Mouse (Mus musculus): ENCODE results near the gene Fn3krp.

Gene Fn3krp

GRCm38 (mm10) chr11:121420830-121421552, at the start of gene Fn3krp:
Fn3krp (plus strand) TSS chr11:121421401.
- peak; percentile 100 for DNase-seq (ENCODE audit: low read depth, low spot score)

DNA sequence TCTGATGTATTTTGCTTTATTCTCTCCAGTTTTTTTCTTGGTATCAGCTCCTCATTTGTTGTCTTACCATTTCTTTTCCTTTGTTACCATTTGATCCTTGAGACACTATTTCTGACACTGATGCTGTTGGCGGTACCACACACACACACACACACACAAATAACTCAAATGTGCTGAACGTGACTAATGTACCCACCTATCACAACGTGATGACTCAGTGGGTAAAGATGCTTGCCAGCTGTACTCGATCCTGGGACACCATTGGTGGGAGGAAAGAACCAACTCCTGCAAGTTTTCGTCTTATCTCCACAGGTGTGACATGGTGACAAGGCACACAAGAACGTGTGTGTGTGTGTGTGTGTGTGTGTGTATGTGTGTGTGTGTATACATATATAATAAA, 47.9 kb upstream of the Fn3krp start:
- peak; percentile 61 for DNase-seq (ENCODE audit: low read depth, low spot score)

DNA sequence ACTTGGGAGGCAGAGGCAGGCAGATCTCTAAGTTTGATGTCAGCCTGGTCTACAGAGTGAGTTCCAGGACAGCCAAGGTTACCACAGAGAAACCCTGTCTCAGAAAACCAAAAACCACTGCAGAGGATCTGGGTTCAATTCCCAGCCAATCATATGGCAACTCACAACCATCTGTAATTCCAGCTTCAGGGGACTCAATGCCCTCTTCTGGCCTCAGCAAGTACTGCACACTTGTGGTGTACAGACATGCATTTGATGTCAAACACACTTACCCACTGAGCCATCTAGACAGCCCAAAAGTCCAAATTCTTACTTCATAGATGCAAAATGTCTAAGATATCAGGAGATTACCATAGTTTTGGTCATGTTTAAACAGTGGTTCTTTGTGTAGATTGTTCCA, 42.6 kb upstream of the Fn3krp start:
- no peak for DNase-seq (ENCODE audit: low read depth, low spot score)

DNA sequence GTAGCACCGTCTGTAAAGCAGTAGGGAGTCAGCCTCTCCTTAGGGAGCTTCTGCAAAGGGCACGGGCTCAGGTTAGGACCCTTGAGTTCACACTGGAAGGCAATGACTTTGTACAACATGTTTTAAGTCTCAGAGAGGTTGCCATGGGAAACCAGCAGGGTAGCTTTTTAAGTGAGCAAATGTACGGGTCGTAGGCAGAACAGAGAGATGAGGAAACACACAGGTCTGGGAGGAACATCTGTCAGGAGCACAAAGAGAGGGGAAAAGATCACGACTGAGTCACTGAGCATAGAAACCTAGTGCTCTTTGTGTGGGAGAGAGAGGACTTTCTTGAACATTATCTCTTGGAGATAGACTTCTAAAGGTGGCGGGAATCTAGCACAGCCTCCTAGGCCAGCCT, 40.9 kb upstream of the Fn3krp start:
- DNase-seq (ENCODE audit: low read depth, low spot score): peak; percentile 84

GRCm38 (mm10) chr11:121387750-121388553, 33.2 kb upstream of the Fn3krp start, which contains the start of gene Rab40b:
Rab40b (minus strand) TSS chr11:121388251.
- peak; percentile 100 for DNase-seq (ENCODE audit: low read depth, low spot score)

DNA sequence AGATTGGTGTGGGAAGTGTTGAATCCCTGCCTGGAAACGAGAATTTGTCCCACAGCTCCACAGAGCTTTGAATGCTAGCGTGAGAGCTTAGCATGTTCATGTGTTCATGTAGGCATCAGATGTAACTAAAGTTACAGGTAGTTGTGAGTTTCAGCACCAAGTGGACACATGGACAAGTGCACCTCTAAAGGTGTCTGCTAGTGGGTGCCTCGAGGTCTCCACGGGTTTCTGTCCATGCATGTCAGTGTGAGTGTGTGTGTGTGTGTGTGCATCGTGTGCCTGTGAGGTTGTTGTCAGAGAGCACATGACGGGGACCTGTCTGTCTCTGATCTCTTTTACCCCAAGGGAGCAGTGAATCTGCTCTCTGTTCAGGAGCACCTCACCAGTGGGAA, 32.7 kb upstream of the Fn3krp start:
- DNase-seq (ENCODE audit: low read depth, low spot score): no peak

DNA sequence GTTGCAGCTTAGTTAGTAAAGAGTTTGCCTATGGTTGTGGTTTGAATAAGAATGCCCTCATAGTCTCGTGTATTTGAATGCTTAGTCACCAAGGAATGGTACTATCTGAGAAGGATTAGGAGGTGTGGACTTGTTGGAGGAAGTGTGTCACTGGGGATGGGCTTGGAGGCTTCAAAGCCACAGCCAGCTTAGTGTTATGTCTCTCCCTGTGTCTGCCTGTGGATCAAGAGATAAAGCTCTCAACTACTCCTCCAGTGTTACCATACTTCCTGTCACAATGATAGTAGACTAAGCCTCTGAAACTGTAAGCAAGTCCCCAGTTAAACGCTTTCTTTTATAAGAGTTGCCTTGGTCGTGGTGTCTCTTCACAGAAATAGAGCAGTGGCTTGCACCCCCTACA, 30.4 kb upstream of the Fn3krp start:
- no peak for DNase-seq (ENCODE audit: low read depth, low spot score)

- no peak for DNase-seq (ENCODE audit: low read depth, low spot score)
Measured at GRCm38 (mm10) chr11:121392405-121392804, 28.8 kb upstream of the Fn3krp start.

GRCm38 (mm10) chr11:121407366-121408155, 13.6 kb upstream of the Fn3krp start:
- peak; percentile 94 for DNase-seq (ENCODE audit: low read depth, low spot score)

DNA sequence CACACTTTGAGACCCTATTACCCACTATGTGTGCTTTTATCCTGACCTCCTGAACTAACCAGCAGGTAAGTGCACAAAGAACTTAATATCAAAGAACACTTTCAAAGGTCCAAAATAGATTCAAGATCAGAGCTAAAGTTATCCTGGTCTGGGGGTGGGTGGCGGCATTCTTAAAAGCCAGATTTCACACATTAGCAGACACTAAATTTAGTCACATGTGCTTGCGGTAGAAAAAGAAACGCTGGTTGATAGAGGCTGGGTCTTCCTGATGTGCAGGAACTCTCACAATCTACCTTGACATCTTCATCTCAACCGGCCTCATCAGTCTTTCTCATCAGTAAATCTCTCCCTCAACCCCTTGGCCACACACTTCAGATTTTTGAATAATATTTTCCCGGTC, 6.4 kb upstream of the Fn3krp start:
- DNase-seq (ENCODE audit: low read depth, low spot score): peak; percentile 69

GRCm38 (mm10) chr11:121415351-121415750, 5.8 kb upstream of the Fn3krp start:
- DNase-seq (ENCODE audit: low read depth, low spot score): no peak

- DNase-seq (ENCODE audit: low read depth, low spot score): peak; percentile 69
Measured at GRCm38 (mm10) chr11:121417971-121418370, 3.2 kb upstream of the Fn3krp start.

- peak; percentile 83 for DNase-seq (ENCODE audit: low read depth, low spot score)
Measured at GRCm38 (mm10) chr11:121418932-121419331, 2.3 kb upstream of the Fn3krp start.

- DNase-seq (ENCODE audit: low read depth, low spot score): no peak
Measured at GRCm38 (mm10) chr11:121420379-121420778, 822 bp upstream of the Fn3krp start.

DNA sequence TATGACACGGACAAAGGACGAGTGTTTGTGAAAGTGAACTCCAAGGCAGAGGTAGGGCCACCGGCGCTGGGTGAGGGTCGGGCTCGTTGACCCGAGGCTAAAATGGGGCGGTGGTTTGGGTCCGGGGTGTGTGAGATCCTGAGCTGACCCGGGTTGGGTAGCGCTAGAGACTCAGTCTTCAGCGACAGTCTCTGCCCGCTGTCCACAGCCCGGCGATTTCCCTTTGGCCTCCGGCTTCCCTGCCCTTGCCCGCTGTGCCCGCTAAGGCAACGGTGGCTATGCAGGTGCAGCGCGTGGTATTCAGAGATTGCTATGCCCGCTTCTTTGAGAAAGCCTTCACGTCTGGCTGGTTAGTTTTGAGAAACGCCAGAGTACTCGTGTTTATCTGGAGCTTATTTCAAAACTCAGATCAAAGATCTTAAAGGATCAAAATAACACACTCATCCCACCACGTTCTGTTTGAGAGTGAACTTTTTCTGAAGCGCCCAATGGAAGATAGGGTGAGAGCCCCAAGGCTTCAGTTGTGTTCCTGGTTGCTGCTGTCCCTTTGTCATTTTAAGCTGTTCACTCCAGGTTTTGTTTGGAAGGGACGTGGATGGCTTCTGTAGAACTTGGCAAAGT, 462 bp downstream of the Fn3krp start:
- DNase-seq (ENCODE audit: low read depth, low spot score): no peak

DNA sequence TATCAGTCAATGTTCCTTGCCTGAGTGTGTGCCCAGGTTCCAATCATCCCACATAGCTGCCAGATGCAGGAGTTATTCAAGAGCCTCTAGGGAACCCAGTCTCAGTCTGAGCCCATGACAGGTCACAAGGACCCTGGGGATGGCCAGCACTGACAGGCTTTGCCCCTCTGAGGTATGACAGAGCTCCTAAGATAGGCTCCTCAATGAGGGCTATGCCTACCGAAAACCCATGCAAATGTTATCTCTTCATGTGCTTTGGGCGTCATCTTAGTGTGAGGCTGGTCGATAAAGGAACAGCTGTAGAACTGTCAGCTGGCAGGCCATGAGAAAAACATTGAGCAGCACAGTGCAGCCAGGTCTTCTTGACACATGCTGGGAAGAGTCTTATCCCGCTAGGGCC, 12.2 kb downstream of the Fn3krp start:
- DNase-seq (ENCODE audit: low read depth, low spot score): no peak

DNA sequence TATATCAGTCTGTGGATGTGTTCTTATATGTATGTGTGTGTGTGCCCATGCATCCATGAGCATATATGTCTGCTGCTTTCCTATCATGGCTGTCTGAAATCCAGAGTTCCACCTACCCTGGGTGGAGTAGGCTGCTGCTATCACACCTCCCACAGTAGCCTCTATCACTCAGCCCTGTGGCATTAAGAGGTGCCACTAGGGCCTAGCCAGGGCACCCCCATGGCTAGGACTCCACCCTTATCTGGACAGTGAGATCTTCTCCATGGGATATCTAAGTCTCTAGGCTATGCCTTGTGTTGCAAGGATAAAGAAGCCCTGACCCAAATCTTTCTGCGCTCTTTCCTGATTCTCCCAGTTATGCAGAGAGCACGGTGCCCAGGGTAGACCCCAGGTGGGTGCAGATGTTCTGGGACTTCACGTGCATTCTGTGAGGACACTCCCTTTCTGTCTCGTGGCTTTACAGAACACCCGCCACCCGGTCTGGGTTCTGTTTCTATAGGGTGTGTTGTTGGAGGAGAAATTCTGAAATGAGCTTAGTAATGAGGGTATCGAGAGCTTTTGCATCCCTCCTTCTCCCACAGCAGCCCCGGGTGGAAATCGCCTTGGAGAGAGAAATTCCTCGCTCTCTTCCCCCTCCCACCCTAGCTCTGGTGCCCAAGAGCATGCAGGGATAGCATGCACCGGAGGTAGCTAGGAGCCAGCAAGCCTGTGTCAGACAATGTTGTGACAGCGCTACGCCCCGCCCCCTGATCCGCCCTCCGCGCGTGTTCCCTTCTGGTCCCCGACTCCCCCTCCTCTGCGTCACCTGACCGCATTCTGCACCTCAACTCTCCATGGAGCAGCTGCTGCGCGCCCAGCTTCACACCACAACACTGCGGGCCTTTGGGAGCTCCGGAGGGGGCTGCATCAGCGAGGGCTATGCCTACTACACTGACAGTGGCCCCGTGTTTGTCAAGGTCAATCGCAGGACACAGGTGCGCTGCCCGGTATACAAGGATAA, 13.3 kb downstream of the Fn3krp start, which contains the start of gene Fn3k:
Gene Fn3k, plus strand, starts transcription at position 758 of the 1,000 bp plus-strand sequence.
- peak; percentile 99 for DNase-seq (ENCODE audit: low read depth, low spot score)

- no peak for DNase-seq (ENCODE audit: low read depth, low spot score)
Measured at GRCm38 (mm10) chr11:121437236-121437635, 16.0 kb downstream of the Fn3krp start.

- DNase-seq (ENCODE audit: low read depth, low spot score): no peak
Measured at GRCm38 (mm10) chr11:121439686-121440292, 18.6 kb downstream of the Fn3krp start.

DNA sequence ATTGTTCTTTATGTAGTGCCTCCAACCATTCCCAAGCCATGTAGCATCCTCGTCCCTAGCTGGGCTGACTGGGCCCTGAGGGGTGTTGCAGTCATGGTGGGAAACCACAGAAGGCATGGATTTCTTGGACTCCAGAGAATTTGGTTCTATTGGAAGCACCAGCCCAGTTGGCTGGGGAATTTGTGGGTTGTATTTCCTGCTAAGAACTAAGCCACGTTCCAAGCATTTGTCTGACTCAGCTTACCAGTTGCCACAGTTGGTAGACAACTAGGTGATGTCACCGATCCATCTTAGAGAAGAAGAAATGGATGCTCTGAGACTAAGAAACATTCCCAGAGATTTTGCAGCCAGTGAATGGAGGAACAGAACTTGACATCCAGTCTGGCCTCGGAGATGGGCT, 20.5 kb downstream of the Fn3krp start:
- DNase-seq (ENCODE audit: low read depth, low spot score): no peak

Measured in brain, adult 2 months (tissue).